Mouse (Mus musculus) left cerebral cortex, adult 9 months (tissue): ENCODE measurements around the gene Sdk1.
"Not testable (repeated sequence)": the region's sequence is repeated elsewhere in the genome, so short reads cannot be mapped to it uniquely, and the experiment has no call there.

Experiments used
- DNase-seq, 2 experiments: peaks; one replicate each; pipeline ENCODE4 v3.0.0; 2022; ENCODE audit warnings: low spot score in 2 of 2

The Sdk1 gene

DNA sequence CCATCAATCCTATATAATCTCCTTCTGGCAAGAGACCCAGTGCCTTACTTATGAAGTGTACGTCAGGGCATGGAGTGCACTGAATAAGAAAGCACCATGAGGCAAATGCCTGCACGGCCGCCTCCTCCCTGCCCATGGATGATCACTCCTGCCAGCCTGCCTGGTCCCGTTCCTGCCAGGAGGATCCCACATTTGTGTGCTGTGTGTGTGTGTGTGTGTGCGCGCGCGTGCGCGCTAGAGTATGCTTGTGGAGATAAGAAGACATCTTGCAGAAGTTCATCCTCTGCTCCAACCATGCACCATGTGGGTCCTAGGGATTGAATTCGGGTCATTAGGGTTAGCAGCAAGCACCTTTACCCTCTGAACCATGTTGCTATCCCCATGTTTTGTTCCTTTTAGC, 395.1 kb downstream of the Sdk1 start:
- no peak for DNase-seq

DNA sequence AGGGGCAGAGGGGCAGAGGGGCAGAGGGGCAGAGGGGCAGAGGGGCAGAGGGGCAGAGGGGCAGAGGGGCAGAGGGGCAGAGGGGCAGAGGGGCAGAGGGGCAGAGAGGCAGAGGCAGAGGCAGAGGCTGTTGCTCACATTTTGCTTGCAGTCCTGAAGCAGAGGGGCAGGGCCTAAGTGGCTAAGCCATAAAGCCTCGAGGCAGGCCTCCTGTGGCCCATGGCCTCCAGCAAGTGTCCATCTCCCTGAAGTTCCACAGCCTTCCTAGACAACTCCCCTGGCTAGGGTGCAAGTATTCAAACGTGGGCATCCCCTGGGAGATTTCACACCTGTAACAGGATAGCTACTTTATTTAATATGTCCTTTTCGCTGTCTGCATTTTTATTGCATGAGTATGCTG, 395.8 kb downstream of the Sdk1 start:
- not testable (repeated sequence) for DNase-seq

DNA sequence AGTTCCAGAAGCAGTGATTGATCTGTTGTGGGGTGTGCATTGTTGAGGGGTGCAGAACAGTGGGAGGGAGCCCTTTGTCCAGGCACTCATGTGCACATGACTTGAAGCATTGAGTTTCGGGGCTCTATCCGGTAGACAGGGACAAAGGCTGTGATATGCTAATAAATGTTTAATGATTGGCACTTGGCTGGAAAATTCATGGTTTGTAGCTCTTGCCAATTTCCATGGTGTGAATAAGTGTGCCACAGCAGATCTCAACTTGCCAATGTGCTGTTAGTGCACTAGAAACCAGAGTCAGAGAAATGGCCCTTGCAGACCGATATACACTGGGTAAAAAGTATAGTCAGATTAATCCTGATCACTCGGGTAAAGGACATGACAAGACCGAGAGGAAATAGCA, 404.4 kb downstream of the Sdk1 start:
- no peak for DNase-seq

DNA sequence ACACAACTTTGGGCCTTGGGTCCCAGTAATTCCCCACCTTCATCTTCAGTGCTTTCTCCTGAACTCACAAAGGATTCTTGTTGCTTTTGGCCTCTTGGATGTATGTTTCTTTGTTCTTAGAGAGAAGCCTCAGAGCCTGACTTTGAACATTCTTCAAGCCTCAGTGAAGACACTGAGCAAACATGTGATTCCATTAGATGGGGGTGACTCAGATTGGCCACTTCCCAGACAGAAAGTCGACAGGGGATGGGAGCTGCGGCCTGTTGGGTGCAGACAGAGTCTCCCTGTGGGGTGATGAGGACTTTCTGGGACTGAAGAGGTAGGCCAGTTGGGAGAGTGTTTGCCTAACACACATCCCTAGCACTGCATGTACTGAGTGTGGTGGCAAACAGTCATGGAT, 405.3 kb downstream of the Sdk1 start:
- no peak for DNase-seq

DNA sequence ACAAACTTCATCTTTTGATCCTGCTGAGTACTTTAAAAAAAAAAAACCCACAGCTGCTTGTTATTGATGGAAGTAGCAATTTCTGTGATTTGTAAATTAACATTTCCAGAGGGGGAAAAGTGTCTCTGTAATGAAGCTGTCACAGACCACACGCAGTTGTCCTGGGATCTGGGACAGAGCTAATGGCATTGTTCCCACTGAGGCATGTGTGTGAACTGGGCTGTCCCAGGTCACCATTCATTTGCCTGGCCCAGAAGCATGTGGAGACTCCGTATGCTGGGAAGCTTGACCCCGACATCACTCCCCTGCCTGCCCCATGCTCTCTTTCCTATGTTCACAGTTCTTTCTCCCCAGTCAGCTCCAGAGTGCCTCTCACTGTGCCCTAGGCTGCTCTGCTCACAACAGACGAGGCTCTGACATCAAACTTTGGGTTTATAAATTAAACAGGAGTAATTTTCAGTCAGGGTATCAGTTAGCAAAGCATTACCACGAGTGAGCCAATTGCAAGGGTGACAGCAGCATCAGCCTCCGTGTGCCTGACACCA, 408.6 kb downstream of the Sdk1 start:
- DNase-seq, result no peak

DNA sequence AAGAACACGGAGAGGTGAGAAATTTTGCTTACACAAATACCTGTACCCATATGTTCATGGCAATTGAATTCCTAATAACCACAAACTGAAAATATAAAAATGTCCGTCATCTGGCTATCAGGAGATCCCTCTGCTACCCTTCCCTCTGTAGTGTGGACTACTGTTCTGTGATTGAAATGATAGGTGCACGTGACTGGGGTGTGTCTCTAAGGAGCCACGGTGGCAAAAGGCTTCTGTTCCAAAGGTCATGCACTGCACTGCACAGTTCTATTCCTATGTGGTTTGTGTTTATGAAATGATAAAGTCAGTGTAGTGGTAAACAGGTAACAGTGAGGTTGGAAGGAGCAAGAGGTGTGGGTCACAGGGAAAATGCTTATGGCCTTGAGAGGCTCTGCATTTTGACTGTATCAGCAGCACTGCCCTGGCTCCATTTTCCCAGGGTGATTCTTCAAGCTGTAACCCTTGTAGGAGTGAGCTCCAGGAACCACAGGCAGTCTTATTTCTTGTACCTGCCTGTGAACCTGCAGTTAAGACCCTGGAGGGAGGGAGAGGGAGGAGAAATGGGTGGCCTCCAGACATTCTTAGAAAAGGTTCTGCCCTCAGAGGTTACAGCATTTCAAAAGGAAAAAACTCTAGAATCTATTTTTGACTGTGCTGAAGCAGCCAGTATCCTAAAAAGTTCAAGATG, 410.5 kb downstream of the Sdk1 start:
- DNase-seq, result no peak

DNA sequence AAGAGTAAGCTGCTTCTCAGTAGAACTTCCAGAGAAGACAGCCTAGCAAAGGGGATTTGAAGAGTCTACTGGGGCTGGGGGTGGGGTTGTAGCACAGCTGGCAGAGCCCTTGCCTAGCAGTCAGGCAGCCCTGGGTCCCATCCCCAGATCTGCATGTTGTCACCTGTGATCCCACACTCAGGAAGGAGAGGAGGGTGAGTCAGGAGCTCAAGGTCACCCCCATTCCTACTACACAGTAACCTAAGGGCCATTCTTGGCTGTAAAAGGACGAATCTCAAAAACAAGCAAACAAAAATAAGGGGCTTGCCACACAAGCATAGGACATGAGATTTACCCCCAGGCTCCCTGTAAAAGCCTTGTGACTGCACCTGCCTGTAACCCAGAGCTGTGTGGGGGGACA, 435.1 kb downstream of the Sdk1 start:
- no peak for DNase-seq

DNA sequence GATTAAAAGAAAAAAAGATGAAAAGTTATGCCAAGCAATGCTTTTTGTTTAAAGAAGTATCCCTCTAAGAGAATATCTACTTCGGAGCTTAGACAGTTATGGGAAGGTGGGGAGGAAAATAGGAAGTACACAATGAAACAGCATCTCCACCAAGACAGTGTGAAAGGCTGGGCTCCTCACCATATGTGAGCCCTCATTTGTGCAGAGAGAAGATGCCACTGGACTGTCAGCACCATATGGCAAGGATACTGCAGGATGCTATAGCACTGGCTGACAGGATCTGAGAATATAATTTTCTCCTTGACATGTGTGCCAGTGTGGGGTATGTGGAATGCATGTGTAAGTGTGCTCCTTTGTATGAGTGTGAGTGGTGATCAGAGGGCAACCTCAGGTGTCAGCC, 435.7 kb downstream of the Sdk1 start:
- peak; percentile 1 to 23 for DNase-seq

DNA sequence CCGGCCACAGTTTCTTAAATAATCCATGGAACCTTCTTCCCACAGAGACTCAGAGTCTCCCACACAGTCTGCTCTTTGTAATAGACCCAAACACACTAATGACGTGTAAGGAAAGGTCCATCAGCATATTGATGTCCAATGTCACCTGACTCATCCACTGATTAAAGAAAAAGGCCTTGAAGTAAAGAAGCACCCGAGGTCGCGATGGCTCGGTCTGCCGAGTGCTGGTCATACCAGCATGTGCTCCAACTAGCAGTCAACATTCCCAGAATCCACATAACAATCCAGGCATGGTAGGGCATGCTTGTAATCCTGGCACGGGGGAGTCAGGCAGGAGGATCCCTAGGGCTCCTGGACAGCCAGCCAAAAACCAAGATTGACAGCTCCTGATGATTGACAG, 436.6 kb downstream of the Sdk1 start:
- DNase-seq, result no peak

DNA sequence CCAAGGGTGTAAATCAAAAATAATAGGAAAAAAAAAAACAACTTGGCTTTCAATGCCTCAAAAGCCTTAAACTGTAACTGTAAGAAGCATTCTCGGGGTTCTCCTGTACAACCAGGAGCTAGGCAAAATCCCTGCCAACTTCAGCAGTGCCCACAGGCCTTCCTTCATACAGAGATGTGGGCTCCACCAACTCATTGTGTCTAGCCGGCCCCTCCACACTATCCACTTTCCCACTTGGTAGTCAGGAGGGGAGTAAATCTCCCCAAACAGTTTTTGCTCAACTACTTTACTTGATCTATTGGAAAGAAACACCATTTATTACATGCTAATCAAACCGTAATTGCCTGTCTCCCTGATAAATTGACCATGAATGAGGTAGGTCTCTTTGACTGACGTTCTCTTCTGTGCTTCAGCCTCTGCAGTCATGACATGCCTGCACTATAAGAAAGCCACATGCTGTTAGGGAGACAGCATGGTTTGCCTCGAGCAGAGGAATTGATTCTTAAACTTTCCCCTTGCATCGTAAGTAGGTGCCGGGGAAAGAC, 445.7 kb downstream of the Sdk1 start:
- no peak for DNase-seq

DNA sequence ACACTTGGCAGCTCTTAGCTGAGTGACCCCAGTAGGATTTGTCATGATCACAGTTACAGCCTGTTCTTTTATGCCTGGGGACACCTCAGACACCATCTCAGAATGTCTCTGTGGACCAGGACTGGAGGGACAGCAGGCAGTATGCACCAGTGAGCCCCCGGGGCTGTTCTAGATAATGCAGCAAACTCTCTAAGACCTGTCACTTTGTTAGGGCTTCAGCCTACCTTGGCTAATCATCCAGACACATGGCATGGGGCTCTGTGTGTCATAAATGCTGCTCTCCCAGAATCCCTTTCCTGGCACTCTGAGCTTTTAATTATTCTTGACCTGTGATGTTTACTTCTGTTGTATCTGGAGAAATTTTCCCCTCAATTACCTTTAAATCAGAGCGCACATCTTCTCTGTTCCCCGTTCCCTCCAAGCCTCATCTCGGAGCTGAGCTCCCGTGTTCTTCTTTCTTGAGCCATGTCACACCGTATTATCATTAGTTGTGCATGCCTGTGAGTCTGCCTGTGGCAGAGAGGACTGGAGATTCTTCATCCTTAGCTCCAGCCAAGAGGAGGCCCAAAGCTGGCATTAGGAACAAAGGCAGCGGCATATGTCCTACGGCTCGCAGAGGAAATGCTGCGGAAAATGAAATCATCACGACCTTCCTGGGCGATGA, 448.3 kb downstream of the Sdk1 start:
- no peak for DNase-seq

DNA sequence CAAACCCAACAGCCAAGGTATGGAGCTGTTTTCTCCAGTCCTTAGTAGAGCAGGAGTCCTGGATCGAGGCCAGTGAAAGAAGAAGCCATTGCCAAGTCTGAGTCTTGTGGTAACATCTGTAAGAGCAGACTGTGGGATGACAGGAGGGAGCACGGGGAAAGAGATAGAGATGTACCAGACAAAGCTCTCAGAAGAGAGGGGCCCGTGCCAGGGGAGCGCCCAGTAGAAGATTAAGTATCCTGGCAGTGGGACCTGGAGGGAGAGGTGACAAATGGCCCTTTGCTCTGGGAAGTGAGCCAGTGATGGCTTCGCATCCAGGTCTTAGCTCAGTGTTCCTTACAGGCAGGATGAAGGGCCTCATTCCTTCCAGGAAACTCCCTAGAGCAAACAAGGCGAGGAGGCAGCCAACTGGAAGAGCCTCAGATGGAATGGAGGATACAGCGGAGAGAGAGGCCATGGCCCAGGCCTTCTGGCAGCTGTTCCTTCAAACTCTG, 450.2 kb downstream of the Sdk1 start:
- DNase-seq, result no peak

DNA sequence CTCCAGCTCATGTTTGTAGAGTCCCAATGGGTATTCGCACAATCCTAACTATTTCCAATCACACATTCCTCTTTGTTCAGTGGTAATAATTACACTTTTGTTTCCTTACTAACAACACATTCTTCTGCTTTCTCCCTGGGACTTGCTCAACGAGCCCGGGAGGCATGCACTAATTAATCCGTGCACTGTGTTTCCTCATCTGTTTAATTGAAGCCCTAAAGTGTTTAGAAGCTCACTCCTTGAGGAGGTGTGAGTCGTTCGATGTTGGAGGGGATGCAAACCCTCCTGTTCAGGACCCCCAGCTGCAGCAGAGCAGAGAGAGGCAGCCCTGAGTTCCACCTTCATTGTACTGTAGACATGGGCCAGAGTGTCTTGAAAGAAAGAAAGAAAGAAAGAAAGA, 452.4 kb downstream of the Sdk1 start:
- DNase-seq, result no peak

DNA sequence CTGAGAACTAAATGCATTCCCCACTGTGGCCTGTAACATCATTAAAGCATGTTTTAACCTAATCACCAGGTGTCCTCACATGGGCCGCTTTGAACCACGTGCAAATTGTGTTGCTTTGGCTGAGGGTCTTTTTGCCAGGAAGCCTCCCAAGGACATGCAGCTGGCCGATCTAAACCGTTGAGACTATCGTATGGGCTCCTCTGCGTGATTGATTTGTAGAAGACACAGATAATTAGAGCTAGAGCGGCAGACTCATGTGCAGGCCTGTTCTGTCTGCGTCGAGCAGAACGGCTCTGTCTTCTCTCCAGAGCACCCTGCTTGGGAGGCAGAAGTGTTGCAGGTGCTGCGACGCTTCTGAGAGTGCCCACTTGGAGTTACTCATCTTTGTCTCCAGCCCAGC, 453.6 kb downstream of the Sdk1 start:
- no peak for DNase-seq

DNA sequence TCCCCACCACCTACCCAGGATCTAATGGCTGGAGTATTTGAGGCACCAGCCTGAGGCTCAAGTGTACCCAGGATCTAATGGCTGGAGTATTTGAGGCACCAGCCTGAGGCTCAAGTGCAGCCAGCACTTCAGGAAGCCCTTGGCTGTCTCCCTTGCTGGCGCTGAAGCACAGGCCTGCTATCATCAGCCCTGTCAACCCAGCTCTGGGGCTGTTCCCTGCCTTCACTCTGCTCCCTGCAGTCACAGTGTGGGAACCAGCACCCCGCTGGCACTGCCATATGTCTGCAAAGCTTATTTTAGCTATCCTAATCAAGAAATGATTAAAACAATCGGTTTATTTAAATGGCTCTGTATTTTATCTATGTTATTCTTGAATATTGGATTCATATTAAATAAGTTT, 457.1 kb downstream of the Sdk1 start:
- DNase-seq, result no peak

DNA sequence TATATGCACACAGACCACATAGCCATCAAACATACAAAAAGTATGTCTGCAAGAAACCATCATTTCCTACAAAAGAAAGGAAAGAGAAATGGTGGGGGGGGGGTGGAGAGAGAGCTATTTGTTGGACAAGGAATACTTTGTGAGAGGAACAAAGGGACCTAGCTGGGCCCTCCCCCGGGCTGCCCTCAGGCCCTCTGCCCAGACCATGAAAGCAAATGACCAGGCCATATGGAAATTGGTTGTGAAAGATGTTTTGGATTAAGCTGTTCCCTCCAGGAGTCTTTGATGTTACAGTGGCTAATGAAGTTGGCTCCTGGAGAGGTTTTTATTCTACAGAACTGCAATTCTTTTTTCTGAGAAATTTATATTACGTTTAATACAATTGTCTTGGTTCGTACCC, 479.5 kb downstream of the Sdk1 start:
- DNase-seq, result no peak

DNA sequence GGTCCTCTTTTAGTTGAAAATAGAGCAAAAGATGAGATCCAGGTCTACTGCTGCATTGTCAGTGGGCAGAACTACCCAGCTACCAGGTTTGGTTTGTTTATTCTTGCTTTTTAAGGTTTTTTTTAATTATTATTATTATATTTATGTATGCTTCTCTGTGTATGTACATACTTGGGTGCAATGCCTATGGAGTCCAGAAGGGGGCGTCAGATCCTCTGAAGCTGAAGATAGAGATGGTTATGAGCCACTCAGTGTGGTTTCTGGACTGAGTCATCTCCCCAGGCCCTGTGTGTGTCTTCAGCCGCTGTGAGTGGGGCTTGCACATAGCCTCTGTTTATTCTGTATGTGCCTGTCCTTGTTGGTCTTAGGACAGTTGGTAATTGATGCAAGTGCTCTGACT, 486.7 kb downstream of the Sdk1 start:
- no peak for DNase-seq

DNA sequence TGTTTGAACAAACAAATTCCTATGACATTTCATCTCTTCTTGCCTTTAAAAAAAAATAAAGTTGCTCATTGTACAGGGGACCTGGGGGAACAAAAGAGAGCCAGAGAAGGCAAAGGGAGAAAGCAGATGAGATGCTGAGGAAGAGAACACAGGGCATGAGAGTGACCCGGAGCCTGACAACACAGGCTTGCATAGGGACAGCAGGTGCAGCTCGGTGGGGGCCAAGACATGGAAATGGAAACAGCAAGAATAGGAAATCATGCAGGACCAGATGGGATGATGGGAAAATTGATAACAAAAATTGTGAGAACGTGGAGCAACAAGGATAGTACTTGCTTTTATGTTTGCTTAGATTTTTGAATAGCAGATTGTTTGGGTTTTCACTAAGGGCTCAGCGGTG, 488.7 kb downstream of the Sdk1 start:
- no peak for DNase-seq

DNA sequence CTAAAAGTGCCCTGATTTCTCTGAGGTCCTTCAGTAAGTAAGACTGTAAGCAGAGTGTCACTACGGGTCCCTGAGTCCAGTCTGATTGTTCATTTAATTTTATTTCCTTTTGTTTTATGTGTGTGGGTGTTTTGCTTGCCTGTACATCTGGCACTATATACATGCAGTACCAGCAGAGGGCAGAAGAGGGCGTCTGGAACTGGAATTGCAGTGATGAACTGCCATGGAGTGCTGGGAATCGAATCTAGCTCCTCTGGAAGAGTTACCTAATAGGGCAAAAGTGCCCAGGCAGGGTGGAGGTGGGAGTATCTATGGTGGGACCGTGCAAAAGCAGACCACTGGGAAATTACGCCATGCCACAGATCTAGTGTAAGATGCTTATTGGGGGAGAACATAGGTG, 497.4 kb downstream of the Sdk1 start:
- DNase-seq, result no peak

DNA sequence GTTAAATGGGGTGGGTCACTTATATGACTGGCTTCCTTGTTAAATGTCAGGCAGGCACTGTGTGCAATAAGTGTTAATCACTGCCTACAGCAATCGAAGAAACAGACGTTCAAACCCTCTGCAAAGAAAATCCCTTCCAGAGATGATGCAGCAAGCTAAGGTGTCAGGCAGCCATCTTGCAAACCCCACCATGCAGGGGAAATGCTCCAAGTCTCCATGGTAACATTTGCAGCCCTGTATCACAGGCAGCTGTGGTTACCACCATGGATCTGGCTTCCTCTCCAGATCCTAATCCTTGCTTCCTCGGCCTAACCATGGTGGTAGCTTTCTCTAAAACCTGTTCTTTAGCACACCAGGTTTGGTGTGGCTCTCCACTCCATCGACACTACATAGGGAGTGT, 507.5 kb downstream of the Sdk1 start:
- no peak for DNase-seq

DNA sequence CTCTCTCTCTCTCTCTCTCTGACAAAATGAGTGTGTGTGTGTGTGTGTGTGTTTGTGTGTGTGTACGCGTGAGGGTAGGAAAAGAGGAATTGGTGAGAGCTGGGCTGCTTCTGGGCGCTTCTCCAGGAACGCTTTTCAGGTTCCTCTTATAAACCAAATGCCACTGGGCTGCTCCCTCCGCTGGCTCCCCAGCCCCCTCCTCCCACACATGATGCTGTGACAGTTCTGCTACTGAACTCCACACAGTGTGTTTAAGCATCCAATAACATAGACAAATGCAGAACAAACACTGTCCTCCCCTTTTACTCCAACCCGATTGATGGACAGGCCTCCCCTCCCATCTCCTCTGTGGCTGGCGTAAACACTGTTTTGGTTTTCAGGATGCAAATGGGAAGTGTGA, 513.0 kb downstream of the Sdk1 start:
- peak; percentile 14 to 60 for DNase-seq

DNA sequence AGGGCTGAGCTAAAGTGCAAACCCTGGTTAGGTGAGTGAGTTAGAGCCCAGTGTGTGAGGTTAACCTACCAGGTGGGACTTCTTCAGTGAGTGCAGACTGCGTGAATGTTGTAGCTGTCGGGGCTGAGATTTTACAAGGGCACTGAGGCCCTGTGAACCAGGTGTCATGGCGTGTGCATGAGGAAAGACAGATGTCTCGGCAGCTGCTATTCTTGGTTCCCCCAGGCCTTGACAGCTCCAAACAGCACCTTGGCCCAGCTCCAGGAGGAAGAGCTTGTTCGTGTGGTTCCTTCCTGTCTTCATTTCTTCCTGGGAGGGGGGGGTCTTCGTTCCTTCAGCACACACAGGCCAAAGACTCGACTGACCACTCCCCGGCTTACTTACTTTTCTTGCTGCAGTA, 517.6 kb downstream of the Sdk1 start:
- no peak for DNase-seq

DNA sequence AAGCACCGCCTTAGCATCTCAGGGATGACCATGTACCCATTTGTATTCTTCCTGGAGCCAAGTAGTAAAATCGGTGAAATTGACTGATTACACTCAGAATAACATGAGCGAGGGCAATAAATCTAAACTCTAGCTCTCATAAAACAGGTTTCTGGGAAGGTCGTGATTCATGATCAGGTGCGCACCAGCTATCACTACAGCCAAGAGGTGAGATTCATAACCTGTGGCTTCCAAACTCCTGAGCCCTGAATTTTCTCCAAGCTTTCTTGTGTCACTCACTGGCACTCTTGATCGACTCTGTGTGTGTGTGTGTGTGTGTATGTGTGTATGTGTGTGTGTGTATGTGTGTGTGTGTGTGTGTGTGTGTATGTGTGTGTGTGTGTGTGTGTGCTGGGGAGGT, 522.8 kb downstream of the Sdk1 start:
- no peak for DNase-seq
